Mouse (Mus musculus): ENCODE measurements around the gene Commd7. TPM values are rescaled to one million over a fixed set of nuclear protein-coding genes. Genes with fewer than 3 reads are reported as not detected.
A peak's percentile ranks its signal among the peaks of the same experiment; 100 is the strongest.

Gene Commd7
- total RNA-seq, 2 experiments from 2014 or later: 9.6 to 9.7 TPM

DNA sequence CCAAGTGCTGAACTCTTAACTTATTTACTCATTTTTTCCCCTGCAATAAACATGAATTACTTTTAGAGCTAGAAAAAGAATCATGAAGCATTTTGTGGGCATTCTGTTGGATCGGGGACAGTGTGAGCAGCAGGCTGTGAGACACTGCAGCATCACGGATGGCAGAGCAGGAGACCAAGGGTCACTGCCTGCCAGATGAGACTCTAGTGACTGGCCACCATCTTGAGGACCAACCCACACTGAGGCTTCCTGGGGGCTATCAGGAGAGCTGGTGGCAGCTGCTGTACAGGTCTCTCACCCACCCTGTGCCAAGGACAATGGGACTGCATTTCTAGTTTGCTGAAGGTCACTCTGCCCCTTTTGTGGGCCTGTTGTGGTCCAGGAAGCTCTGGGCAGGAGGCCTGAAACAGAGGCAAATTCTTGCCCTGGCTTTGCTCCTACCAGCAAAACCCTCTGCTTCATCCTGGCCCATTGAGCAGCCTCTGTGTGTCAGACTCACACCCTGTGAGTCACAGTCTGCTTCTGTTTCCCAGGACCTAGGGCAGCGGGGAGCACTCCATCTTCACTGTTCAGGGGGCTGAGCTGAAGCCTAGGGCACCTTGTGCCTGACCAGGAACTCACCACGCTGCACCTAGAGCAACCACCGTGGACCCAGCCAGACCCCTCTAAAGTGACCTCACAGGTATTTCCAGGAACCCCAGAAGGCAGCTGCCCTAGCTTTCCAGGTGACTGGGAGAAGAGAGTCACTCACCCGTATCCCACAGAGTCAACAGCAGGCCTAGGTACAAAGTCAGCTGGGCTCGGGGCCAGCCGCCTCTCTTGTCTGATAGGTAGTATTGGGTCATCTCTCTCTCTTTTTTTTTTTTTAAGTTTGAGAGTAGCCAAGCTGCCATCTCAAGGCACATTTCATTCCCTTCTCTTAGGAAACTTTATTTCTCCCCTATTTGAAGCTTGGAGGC is 40.2 kb downstream of the Commd7 start:
- DNase-seq (ENCODE audit: low spot score): no peak

DNA sequence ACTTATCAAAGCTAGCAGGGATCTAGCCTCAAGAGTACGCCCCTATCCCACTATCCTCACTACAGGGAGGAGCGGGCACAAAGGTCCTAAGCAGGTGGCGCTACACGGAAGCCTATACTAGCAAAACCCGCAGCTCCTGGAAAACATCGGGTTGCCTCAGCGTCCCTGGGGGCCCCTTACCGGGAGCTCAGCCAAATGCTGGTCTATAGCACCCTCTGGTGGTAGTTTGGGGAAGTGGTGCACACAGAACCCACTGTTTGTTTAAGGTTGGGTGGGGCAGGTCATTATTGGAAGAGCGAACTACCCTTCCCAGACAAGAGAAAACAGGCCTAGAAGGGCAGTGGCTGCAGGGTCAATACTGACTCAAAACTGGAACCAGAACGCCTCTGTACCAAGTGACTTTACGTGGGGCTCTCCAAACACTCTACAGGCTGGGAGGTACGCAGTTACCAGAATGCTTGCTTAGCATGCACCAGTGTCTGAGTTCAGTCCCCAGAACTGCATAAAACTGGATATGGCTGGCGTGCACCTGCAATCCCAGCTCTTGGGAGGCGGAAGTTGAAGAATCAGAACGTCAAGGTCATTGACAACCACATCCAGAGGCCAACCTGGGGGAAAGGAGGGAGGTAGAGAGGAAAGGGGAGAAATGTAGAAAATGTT is 45.9 kb downstream of the Commd7 start:
- DNase-seq (ENCODE audit: low spot score): peak; percentile 86

DNA sequence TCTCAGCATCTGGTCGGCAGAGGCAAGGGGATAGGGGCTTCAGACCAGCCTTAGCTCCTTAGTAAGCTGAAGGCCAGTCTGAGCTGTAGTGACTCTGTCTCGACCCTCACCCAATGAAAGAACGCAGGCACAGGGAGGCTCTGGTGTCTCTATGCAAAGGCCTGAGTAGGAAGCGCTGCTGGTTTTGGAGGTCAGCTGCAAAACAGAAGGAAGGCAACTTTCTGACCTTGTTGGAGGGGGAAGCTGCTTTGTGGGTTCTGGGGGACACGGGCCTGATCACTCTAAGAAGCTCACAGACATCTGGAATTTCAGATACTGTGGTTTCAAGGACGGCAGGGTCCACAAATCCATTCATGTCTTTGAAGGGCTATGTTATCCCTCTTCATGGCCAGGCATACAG is 46.6 kb downstream of the Commd7 start:
- DNase-seq (ENCODE audit: low spot score): no peak

DNA sequence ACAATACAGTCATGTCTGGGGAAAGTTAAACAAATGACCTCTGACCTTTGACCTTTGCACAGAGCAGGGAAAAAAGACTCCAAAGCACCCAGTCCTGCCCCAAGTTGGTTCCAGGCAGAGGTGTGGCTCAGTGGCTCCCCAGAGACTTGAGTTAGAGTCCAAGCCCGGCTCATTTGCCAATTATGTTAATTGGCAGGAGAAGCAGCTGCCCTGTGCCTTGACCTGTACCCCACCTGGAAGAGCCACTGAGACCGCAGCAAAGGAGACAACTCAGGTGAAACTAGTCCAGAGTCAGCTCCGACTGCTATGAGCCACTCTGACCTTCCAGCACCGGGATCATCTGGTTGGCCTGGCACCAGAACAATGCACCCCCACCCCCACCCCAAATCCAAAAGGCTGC is 48.2 kb downstream of the Commd7 start:
- no peak for DNase-seq (ENCODE audit: low spot score)

DNA sequence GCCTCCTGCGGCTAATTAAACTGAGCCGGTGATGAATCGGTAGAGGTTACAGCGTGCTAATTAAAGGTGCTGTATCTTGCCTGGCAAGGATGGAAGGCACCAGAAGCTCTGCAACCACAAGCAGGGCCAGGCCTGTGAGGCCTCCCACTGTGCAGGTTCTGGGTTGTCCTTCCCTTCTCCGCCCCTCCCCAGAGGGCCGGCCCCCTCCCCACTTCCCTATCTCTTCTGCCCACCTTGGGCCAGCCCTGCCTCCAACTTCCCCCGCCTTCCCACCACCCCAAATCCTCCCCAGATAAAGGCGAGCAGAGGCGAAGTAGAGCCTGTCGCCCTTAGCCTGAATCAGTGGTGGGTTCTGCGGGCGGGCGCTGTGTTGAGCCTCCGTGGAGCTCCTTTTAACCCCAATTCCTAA is 48.9 kb downstream of the Commd7 start:
- no peak for DNase-seq (ENCODE audit: low spot score)

DNA sequence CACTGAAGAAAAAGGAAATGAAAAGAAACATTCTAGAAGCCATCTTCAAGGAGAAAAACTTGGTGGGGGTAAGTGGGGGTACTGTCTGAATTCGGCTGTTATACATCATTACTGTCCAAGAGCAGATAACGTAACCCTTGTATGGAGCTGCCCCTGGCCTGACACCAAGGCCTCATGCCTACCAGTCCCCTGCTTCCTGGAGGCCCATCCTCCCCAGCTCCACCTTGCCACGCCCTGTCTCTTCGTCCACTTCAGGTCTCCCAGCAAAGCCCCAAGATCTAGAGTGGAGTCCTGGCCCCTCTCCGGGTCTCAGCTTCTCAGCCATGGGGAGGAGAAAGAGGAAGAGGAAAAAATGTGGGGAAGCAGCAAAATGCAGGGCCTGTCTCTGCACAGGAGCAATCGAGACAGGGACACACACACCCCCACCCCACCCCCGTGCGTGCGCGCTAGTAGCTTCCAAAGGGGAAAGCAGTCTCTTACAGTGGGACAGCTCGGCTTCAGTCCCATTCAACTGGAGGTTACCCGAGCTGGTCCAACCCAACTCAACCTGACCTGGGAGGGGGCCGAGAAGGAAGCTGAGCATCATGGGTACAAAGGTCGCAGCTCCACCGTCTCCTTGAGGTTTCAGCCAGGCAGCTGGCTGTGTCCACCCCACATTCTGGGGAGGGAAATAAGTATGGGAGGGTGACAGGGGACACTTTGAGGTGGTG is 49.5 kb downstream of the Commd7 start:
- no peak for DNase-seq (ENCODE audit: low spot score)

DNA sequence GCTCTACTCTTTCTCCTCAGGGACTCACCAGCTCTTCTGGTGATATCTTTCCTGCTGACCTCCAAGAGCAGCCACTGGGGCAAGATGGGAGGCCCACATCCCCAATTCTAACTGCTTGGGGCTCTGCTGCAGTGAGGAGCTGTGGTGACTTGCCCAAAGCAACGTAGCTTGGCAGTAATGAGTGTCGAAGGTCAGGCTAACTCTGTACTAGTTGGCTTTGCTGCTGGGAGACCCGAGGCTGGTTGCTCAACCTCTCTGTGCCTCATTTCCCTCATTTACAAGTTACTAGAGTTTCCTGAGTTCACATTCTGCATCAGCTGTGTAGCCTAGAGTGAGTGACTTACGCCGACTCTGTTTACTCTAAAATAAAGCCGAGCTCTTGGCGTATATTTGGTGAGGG is 51.2 kb downstream of the Commd7 start:
- DNase-seq (ENCODE audit: low spot score): no peak

DNA sequence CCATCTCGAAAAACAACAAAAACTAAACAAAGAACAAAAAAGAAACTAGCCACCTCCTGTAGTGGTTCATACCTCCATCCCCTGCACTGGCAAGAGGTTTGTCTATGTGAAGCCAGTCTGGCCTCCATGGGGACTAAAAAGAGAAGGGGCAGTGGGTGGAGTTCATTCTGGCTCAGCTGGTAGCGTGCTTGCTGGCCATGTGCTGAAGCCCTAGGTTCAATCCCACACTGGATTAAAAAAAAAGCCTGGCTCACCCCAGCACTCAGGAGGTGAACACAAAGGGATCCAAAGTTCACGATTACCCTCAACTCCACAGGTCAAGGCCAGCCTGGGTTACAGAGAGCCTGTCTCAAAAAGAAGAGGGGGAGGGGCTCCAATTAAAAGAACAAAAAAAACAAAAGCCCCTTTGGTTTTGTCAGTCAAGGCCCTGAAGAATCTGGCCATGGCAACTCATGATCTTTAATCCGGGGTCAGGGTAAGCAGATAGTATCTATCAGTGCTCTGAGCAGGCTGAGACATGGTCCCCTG is 52.1 kb downstream of the Commd7 start:
- no peak for DNase-seq (ENCODE audit: low spot score)

DNA sequence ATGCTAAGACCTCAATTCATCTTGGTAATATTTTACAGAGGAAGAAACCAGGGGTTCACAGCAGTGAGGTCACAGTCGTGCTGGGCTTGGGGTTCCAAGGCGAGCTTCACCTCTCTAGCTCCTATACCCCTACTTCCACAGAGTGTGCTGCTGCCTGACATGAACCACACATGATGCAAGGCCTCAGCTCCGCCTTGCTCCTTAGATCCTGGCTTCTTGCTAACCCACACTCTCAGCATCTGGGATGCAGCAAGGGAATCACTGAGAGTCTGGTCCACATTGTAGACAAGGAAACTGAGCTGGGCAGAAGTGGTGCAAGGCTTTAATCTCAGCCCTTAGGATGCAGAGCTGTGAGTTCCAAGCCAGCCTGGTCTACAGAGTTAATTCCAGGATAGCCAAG is 52.5 kb downstream of the Commd7 start:
- DNase-seq (ENCODE audit: low spot score): no peak

DNA sequence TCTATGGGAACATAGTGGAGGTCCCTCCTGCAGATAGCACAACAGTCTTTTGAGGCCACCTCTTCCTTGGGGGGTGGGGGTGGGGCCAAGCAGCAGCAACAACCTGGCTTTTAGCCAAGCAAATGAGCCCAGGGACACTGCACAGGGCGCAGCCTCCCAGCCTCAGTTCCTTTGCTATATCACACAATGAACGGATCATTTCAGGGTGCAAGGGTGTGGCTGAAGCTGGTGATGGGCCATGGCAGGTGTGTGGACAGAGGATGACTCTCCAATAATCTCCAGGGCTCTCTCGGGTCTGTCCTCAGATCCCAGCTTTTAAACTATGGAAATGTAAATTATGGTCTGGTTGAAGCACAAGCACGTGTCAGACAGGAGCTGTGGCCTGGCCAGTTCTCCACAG is 55.5 kb downstream of the Commd7 start:
- DNase-seq (ENCODE audit: low spot score): no peak

DNA sequence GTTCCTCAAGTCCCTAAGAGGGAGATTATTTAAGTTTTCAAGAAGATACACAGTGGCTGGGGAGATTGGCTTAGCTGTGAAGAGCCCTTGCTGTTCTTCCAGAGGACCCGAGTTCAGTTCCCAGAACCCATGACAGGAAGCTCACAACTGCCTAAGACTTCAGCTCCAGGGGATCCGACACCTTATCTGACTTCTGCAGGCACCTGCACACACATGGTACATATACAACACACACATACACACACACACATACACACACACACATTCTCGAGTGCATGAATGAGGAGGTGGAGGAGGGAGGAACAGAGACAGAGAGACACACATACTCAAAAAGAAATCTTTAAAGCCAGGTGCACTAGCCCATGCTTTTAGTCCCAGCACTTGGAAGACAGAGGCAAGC is 56.4 kb downstream of the Commd7 start:
- no peak for DNase-seq (ENCODE audit: low spot score)

DNA sequence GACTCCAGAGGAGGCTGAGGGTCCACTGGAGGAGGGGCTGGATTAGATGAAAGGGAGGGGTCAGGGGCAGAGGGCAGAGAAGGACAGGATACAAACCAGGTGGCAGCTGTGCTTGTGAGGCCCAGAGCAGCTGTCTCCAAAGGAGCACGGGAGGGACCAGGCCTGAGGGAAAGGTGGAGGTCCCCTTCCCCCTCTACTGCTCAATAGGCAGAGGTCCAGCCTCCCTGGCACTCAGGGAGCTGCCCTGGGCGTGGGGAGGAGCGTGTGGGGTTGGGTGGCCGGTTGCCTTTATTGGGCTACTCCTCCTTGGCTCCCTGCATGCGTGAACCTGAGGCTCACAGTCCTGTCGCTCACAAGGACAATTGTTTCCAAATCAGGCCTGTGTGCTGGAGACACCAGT is 57.0 kb downstream of the Commd7 start:
- DNase-seq (ENCODE audit: low spot score): no peak

DNA sequence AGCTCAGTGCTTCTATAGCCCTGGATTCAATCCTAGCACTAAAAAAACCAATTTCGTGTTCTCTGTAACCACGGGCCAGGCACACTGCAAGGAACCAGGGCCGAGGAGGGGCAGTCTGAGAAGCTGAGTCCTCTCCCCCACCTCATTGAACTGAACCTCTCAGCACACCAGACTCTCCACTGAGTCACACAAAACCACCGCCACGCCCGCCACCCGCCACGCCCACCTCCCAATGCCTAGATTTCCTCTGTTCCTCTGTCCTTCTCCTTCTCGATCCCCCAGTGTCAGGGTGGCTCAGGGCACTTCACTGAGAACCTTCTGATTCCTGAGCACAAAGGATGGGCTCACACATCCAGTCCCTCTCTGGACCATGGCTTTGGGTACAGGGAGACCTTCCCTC is 59.5 kb downstream of the Commd7 start:
- no peak for DNase-seq (ENCODE audit: low spot score)

DNA sequence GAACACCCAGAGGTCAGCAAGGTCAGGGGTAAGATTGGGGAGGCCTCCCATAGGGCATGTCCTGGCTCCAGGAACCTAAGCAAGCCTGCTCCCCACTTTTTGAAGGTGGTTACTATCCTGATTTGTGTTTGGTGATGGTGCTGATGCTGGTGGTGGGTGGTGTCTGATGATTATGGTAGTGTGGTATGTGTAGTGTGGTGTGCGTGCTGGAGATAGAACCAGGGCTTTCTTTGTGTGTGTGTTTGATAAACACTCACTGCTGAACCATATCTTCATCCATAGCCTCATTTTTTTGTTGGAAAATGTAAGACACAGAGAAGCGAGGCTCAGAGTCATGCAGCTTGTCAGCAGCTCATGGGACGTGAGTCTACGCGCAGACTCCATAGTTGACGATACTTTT is 64.0 kb downstream of the Commd7 start:
- no peak for DNase-seq (ENCODE audit: low spot score)

DNA sequence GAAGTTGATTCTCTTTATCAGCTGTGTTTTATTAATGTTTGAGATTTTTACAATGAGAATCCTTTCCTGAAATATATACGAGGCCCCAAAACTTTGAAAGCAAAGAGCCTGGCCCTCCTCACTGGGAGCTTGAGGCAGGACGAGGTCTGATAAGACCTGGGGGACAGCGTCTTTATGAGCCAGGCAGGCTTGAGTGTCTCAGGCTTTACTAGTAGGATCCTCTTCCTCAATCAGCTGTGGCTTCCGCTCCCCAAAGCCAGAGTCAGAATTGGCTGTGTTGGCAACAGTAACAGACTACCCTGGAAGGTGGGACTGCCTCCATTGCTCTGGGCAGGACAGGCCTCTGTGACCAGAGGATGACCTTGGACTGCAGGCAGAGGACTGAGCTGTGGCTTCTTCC is 64.6 kb downstream of the Commd7 start:
- no peak for DNase-seq (ENCODE audit: low spot score)

Other genes with a start within 250 kb of the Commd7 start
- gene 4930404H24Rik, start 140.0 kb downstream of the Commd7 start, total RNA-seq (2021): not detected
- under 1 TPM; 0.46 to 0.97 TPM for gene Nol4l, start 102.8 kb downstream of the Commd7 start, total RNA-seq (2021)
- gene Dnmt3b, start 16.7 kb upstream of the Commd7 start, total RNA-seq (2021): under 1 TPM; 0.34 to 0.90 TPM
- not detected for gene Dnmt3c, start 63.9 kb upstream of the Commd7 start, total RNA-seq (2021)
- 10 to 100 TPM; 31.0 to 36.7 TPM for gene Mapre1, start 108.5 kb upstream of the Commd7 start, total RNA-seq (2021)
- not detected for gene Efcab8, start 147.2 kb upstream of the Commd7 start, total RNA-seq (2021)
- not detected for gene Sun5, start 238.3 kb upstream of the Commd7 start, total RNA-seq (2021)
- gene Bpifb2, start 242.3 kb upstream of the Commd7 start, total RNA-seq (2021): not detected

Data from gastrocnemius, adult 18-20 months (tissue).